Mouse (Mus musculus) intestine, embryonic 16.5 days (tissue): ENCODE results near the gene Taar8a. TPM values are rescaled to one million over a fixed set of nuclear protein-coding genes. Genes with fewer than 3 reads are reported as not detected.
"Not testable (repeated sequence)": the region's sequence is repeated elsewhere in the genome, so short reads cannot be mapped to it uniquely, and the experiment has no call there.

Source experiments
- ATAC-seq: fragments of 200-750 bp; cut with Nextera tagmentation; 2 replicates; pipeline ENCODE4 v1.8.0; 2017; ENCODE audit warnings: moderate TSS enrichment, moderate library complexity
- H3K27ac ChIP-seq: fragments of 300-500 bp; sonication (generic); 2 replicates; pipeline ENCODE4 v1.5.1; 2014; ENCODE audit warnings: mild to moderate bottlenecking, low read length
- H3K27me3 ChIP-seq: fragments of 300-500 bp; sonication (generic); replicated peaks from 2 replicates; pipeline ENCODE4 v1.6.1; 2014; ENCODE audit warnings: low read length, control low read depth, mixed read lengths; ENCODE audit not compliant: control insufficient read depth, insufficient read depth
- H3K36me3 ChIP-seq: fragments of 300-500 bp; sonication (generic); 2 replicates; pipeline ENCODE4 v1.6.1; 2014; ENCODE audit warnings: low read length, control low read depth; ENCODE audit not compliant: control insufficient read depth, insufficient read depth
- H3K4me1 ChIP-seq: fragments of 300-500 bp; sonication (generic); 2 replicates; pipeline ENCODE4 v1.6.1; 2014; ENCODE audit warnings: low read length, control low read depth, mixed read lengths; ENCODE audit not compliant: control insufficient read depth, insufficient read depth
- H3K4me2 ChIP-seq: fragments of 300-500 bp; sonication (generic); 2 replicates; pipeline ENCODE4 v1.6.1; 2014; ENCODE audit warnings: low read depth, low read length, control low read depth
- H3K4me3 ChIP-seq: fragments of 300-500 bp; sonication (generic); 2 replicates; pipeline ENCODE4 v1.5.1; 2014; ENCODE audit warnings: mild to moderate bottlenecking, low read length
- H3K9ac ChIP-seq: fragments of 300-500 bp; sonication (generic); 2 replicates; pipeline ENCODE4 v1.6.1; 2014; ENCODE audit warnings: low read depth, low read length
- H3K9me3 ChIP-seq: fragments of 300-500 bp; sonication (generic); 2 replicates; pipeline ENCODE4 v1.6.1; 2016; ENCODE audit warnings: low read length, control low read depth; ENCODE audit not compliant: control insufficient read depth
- WGBS: fragments of 180-500 bp; shearing (Covaris S2); extraction: QIAGEN DNeasy Blood & Tissue Kit; methylation state at CpG from one replicate; pipeline ENCODE4 v1.1.7; 2014; 5-methylcytosine and 5-hydroxymethylcytosine counted together
- polyA plus RNA-seq: library from polyadenylated mRNA; unstranded; fragments of >200 nt; fragmentation: Nextera tagmentation; extraction: Ambion mirVana; gene quantifications from 2 replicates; pipeline ENCODE4 v1.2.1, GENCODE M21; 2015

Gene Taar8a
- polyA plus RNA-seq, 1 experiment from 2014 or later, result not detected

DNA sequence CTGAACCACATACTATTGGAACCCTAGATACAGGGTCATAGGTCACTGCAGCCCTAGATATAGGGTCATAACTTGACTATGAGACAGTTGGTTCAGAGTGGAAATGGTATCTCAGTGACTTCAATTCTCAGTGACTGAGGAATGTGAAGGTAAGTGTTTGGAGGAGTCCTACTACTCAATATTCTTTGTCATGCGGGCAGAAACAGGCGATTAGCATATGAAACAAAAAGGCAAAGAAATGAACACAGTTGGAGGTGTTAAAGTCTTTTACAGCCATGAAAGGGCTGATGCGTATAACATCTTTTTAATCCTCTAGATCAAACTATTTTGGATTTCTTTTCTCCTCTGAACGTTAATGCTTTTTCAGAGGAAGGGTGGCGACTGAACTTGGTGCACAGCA, 9.6 kb downstream of the Taar8a start:
- H3K4me3 ChIP-seq, result no peak overlapping the region
- 66% methylated on average over 5 of the region's 5 CpGs for WGBS
- no peak for ATAC-seq
- peak overlapping the region; percentile 67 for H3K27ac ChIP-seq
- no peak overlapping the region for H3K9ac ChIP-seq
- H3K4me1 ChIP-seq, result no peaks in the 10 kb centered on the region
- no peaks in the 10 kb centered on the region for H3K9me3 ChIP-seq
- no peaks in the 10 kb centered on the region for H3K27me3 ChIP-seq
- H3K4me2 ChIP-seq, result no peak overlapping the region
- H3K36me3 ChIP-seq, result no peaks in the 10 kb centered on the region

DNA sequence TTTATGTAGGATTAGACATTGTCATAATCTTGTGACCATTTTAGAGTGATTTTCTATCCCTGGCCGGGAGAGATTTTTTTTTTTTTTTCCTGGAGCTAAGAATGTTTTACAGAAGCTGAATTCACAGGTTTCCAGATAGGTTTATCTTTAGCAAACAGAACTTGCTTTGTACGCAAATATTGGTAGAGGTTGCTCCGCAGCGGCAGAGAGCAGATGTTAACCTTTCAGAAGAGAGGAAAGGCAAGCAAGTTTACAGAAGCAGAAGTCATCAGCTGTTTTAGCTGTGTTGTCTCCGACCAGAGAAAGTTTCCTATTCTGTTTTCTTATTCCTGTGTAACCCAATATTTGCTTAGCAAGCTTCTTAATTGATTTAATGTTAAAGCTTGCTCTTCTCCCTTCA, 10.3 kb downstream of the Taar8a start:
- peak; percentile 75 for ATAC-seq
- peak overlapping the region; percentile 5 for H3K27ac ChIP-seq
- WGBS, result 31% methylated on average over 5 of the region's 5 CpGs

DNA sequence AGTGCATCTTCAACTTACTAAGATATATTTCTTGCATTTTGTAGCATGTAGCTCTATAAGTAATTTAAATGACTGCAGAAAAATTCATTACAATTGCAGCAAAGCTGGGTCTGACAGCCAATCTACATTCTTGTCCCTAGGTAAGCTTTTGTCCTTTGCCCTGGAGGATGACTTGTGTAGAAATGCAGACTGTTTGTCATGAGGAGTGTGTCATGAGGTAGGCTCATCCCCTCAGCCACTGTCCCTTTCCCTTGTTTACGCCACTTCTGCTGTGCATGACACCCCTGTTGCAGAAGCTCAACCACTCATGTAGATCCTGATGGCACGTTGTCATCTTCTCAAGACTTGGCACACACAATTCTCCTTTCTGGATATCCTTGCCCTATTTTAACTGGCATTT, 10.9 kb downstream of the Taar8a start:
- no peaks in the 10 kb centered on the region for H3K36me3 ChIP-seq
- WGBS, result 88% methylated on average over 2 of the region's 2 CpGs
- no peak overlapping the region for H3K4me3 ChIP-seq
- peak overlapping the region; percentile 20; the same call in 1 of the 2 replicates for H3K27ac ChIP-seq
- no peaks in the 10 kb centered on the region for H3K27me3 ChIP-seq
- H3K4me2 ChIP-seq, result no peak overlapping the region
- H3K9ac ChIP-seq, result no peak overlapping the region
- no peaks in the 10 kb centered on the region for H3K9me3 ChIP-seq
- ATAC-seq, result peak; percentile 14; the same call in 1 of the 2 replicates
- no peaks in the 10 kb centered on the region for H3K4me1 ChIP-seq

More for the DNA sequence above, 10.3 kb downstream of the Taar8a start:
- H3K27me3 ChIP-seq, result no peaks in the 10 kb centered on the region
- no peak overlapping the region for H3K4me2 ChIP-seq
- H3K36me3 ChIP-seq, result no peaks in the 10 kb centered on the region
- no peak overlapping the region for H3K9ac ChIP-seq
- H3K4me1 ChIP-seq, result no peaks in the 10 kb centered on the region
- no peaks in the 10 kb centered on the region for H3K9me3 ChIP-seq
- H3K4me3 ChIP-seq, result no peak overlapping the region

DNA sequence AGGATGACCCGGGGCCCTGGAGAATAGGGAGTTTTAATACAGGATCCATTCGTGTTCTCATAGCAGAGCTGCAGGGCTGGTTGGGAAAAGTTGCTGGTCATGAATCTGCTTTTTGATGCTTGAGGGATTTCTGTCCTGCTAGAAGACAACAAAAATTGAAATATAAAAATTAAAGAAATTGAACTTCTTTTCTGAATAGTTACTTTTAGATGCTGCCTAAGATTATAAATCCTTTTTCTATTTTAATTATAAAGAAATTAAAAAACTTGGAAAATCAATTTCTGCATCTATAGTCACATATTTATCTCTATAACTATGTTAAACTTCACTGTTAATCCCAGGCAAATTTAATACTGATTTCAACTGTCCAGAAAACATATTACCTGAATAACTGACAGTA, 15.9 kb downstream of the Taar8a start, which contains the start of gene Taar8b:
Taar8b (minus strand) TSS at position 101 of the 400 bp plus-strand sequence.
- no peak within 1 kb of the TSS for H3K4me2 ChIP-seq
- H3K9me3 ChIP-seq, result no peaks in the 10 kb centered on the region
- H3K4me3 ChIP-seq, result no peak within 1 kb of the TSS
- no peak within 1 kb of the TSS for H3K27ac ChIP-seq
- H3K36me3 ChIP-seq, result no peaks in the 10 kb centered on the region
- no peak within 1 kb of the TSS for H3K9ac ChIP-seq
- H3K4me1 ChIP-seq, result no peaks in the 10 kb centered on the region
- no peaks in the 10 kb centered on the region for H3K27me3 ChIP-seq
- 72% methylated on average over 2 of the region's 2 CpGs for WGBS
- ATAC-seq, result no peak

DNA sequence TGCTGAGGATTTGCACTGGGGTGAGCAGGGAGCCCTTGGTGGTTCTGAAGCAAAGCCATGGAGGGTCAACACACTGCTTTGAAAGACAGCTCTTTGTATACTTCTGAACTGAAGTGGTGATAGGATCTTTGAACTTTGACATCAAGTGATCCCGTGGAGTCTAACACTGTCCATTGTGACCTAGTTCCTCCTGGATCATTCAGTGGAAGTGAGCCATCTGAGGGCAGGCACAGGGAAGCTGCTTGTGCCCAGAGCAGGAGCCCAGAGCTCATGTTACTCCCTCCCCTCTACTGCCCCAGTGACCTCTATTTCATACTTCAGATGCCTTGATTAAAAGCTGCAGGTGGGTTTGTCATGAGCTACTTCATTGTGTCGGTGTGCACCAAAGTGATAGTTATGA, 20.7 kb downstream of the Taar8a start:
- WGBS, result 46% methylated on average over 2 of the region's 2 CpGs
- not testable (repeated sequence) for H3K27ac ChIP-seq, H3K4me1 ChIP-seq, H3K9ac ChIP-seq, ATAC-seq, H3K27me3 ChIP-seq, H3K4me3 ChIP-seq, H3K9me3 ChIP-seq, H3K4me2 ChIP-seq, H3K36me3 ChIP-seq

DNA sequence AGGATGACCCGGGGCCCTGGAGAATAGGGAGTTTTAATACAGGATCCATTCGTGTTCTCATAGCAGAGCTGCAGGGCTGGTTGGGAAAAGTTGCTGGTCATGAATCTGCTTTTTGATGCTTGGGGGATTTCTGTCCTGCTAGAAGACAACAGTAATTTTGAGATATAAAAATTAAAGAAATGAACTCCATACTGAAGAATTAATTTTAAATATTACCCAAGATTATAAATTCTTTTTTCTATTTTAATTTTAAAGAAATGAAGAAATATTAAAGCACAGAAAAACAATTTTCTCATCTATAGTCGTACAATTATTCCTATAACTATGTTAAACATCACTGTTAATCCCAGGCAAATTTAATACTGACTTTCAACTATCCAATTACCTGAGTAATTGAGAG, 25.5 kb downstream of the Taar8a start, which contains the start of gene Taar8c:
Taar8c (minus strand) TSS at position 101 of the 400 bp plus-strand sequence.
- H3K4me1 ChIP-seq, H3K27ac ChIP-seq, H3K9me3 ChIP-seq, ATAC-seq, H3K4me3 ChIP-seq, H3K9ac ChIP-seq, H3K4me2 ChIP-seq, H3K36me3 ChIP-seq, H3K27me3 ChIP-seq: not testable (repeated sequence)
- WGBS, result 86% methylated on average over 1 of the region's 3 CpGs

DNA sequence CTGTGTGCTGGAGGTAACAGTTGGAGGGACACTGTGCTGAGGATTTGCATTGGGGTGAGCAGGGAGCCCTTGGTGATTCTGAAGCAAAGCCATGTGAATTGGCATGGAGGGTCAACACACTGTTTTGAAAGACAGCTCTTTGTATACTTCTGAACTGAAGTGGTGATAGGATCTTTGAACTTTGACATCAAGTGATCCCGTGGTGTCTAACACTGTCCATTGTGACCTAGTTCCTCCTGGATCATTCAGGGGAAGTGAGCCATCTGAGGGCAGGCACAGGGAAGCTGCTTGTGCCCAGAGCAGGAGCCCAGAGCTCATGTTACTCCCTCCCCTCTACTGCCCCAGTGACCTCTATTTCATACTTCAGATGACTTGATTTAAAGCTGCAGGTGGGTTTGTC, 27.0 kb downstream of the Taar8a start:
- not testable (repeated sequence) for H3K4me1 ChIP-seq, H3K27me3 ChIP-seq, H3K9ac ChIP-seq, H3K4me3 ChIP-seq, H3K36me3 ChIP-seq, H3K27ac ChIP-seq, ATAC-seq, H3K9me3 ChIP-seq, H3K4me2 ChIP-seq
- WGBS, result 41% methylated on average over 1 of the region's 1 CpGs

DNA sequence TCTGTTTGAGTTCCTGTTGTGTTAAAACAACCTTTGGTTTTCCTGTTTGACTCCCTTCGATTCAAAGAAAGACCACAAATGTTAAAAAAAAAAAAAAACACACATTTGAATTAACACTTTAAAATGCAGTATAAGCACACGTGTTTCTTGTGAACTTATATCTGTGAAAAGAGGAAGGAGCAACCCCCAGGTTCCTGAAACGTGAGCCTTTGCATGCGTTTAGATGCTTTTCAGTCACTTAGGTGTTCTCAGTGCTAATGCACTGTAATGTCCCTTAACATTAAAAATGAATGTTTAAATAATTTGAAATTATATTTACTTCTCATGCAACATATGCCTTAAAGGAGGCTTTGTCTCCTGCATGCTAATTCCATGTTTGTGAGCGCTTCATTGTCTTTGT, 31.4 kb downstream of the Taar8a start:
- H3K4me3 ChIP-seq, result no peak overlapping the region
- peaks cover 8% of the 10 kb centered on the region; the same call in 1 of the 2 replicates for H3K4me1 ChIP-seq
- 54% methylated on average over 5 of the region's 5 CpGs for WGBS
- peak overlapping the region; percentile 37; the same call in 1 of the 2 replicates for H3K27ac ChIP-seq
- no peak overlapping the region for H3K9ac ChIP-seq
- no peaks in the 10 kb centered on the region for H3K27me3 ChIP-seq
- ATAC-seq, result 0 out of 2 replicates have a peak, but pooled peaks have one; percentile 1
- H3K4me2 ChIP-seq, result no peak overlapping the region
- H3K9me3 ChIP-seq, result no peaks in the 10 kb centered on the region
- no peaks in the 10 kb centered on the region for H3K36me3 ChIP-seq

DNA sequence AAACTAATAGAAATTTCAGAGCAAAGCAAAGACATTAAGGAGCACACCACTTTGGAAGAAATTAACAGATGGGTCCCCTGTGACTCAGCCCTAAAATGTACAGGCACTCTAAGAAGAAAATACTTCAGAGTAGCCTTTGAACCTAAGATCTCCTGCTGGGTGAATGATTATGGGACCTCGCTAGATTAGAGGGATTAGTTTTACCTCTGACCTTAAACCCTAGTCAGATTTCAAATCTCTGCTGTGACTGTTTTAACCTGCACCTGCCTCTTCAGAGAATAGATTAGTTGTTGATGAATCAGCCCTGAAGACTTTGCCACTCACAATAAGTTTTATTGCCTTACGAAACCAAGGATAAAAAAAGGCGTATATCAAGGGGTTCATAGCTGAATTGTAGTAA, 31.9 kb downstream of the Taar8a start:
- WGBS, result 48% methylated on average over 3 of the region's 3 CpGs
- H3K27me3 ChIP-seq, result no peaks in the 10 kb centered on the region
- ATAC-seq, result peak; percentile 93
- no peaks in the 10 kb centered on the region for H3K36me3 ChIP-seq
- H3K4me3 ChIP-seq, result no peak overlapping the region
- no peaks in the 10 kb centered on the region for H3K9me3 ChIP-seq
- peak overlapping the region; percentile 75 for H3K27ac ChIP-seq
- H3K4me1 ChIP-seq, result peaks cover 8% of the 10 kb centered on the region; the same call in 1 of the 2 replicates
- no peak overlapping the region for H3K9ac ChIP-seq
- no peak overlapping the region for H3K4me2 ChIP-seq

DNA sequence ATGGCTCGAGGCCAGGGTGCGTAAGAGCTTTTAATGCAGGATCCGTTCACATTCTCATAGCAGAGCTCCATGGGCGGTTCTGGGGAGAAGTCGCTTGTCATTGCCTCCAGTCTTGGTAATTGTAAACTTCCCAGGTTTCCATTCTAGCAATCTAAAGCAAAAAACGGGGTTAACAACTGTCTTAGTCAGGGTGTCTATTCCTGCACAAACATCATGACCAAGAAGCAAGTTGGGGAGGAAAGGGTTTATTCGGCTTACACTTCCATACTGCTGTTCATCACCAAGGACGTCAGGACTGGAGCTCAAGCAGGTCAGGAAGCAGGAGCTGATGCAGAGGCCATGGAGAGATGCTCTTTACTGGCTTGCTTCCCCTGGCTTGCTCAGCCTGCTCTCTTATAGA, 33.1 kb downstream of the Taar8a start, which contains the start of gene Taar9:
Taar9 (minus strand) TSS at position 101 of the 400 bp plus-strand sequence.
- H3K27ac ChIP-seq, result peak within 1 kb of the TSS; percentile 75
- not testable (repeated sequence) for H3K27me3 ChIP-seq, H3K9me3 ChIP-seq, H3K4me1 ChIP-seq, H3K4me2 ChIP-seq, H3K9ac ChIP-seq, H3K4me3 ChIP-seq, H3K36me3 ChIP-seq, ATAC-seq
- 77% methylated on average over 8 of the region's 8 CpGs for WGBS
